Mouse (Mus musculus) gastrocnemius, adult 2 months (tissue): ENCODE measurements around the gene Slc24a1. TPM values are rescaled to one million over a fixed set of nuclear protein-coding genes. Genes with fewer than 3 reads are reported as not detected.

Experiments used
- DNase-seq: peaks from one replicate; pipeline ENCODE4 v3.0.0; 2022
- H3K27ac ChIP-seq: fragments of 200-600 bp; 2 replicates; pipeline ENCODE4 v1.8.1; 2022; ENCODE audit warnings: mild to moderate bottlenecking
- H3K4me3 ChIP-seq: fragments of 200-600 bp; 2 replicates; pipeline ENCODE4 v1.8.1; 2022; ENCODE audit warnings: mild to moderate bottlenecking, moderate library complexity
- CTCF ChIP-seq: fragments of 200-600 bp; IDR thresholded peaks from 2 replicates; pipeline ENCODE4 v1.8.1; 2022; ENCODE audit warnings: antibody characterized with exemption, mild to moderate bottlenecking, moderate library complexity
- intact Hi-C: fragments of 180-260 bp; cut with DNase I; formaldehyde crosslinking; loops from one replicate; pipeline ENCODE4 v1.15.1; 2025
- total RNA-seq, 2 experiments: library from RNA; stranded (reverse); gene quantifications; 2 replicates each; pipeline ENCODE4 v1.2.3; 2021

Slc24a1 gene
- total RNA-seq, 2 experiments from 2014 or later: not detected

DNA sequence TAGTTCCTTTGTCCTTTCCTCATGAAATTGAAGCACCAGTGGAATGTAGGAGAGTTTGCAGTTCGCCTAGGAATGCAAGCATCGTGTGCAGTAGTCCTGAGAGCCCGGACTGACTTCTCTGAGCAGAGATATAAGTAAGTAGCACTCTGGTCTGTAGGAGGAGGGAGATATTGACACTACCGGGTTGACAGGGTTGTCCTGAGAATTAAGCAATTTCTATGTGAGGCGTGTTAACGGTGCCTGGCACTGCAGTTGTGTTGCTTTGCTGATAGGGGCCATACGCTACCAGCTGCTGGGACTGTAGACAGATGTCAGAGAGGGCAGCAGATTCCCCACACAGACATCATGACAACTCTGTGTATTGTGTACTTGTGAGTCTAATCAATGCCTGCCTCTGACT is 1.8 kb upstream of the Slc24a1 start:
- H3K4me3 ChIP-seq: no peak overlapping the region
- no peak for TF ChIP-seq CTCF
- no peak overlapping the region for H3K27ac ChIP-seq
- DNase-seq: no peak
- intact Hi-C loops: loop anchor here (5.0 kb wide), 1 partner anchor 176 kb away; no protein-coding TSS in a partner anchor

DNA sequence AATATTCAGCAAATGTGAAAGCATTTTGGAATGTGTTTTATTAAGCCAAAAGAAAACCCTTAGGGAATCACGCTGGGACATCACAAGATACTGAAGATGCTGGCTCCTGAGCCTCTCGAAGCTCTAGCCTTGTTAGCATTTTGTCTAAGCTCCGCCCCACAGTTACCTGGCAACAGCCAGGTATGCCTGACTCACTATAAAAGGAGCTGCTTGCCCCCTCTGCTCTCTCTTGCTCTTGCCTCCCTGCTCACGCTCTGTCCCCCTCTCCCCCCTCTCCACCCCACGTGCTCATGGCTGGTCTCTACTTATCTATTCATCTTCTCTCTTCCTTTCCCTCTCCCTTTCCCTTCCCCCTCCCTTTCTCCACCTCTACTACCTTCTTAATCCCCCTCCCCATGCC is 648 bp upstream of the Slc24a1 start:
- H3K4me3 ChIP-seq: no peak overlapping the region
- no peak overlapping the region for H3K27ac ChIP-seq
- intact Hi-C loops: loop anchor here (5.0 kb wide), 1 partner anchor 175 kb away; no protein-coding TSS in a partner anchor
- DNase-seq: no peak
- TF ChIP-seq CTCF: no peak

GRCm38 (mm10) chr9:64947483-64948095 is 3.8 kb downstream of the Slc24a1 start:
- Histone ChIP-seq H3K4me3 (no peak overlapping the region), H3K27ac (no peak overlapping the region)
- no peak for TF ChIP-seq CTCF
- intact Hi-C loops: no loop called here
- DNase-seq: no peak

- no peak for TF ChIP-seq CTCF
- Histone ChIP-seq H3K4me3 (no peak overlapping the region), H3K27ac (no peak overlapping the region)
- no peak for DNase-seq
- intact Hi-C loops: no loop called here
These were observed 7.4 kb downstream of the Slc24a1 start for GRCm38 (mm10) chr9:64943997-64944396.

DNA sequence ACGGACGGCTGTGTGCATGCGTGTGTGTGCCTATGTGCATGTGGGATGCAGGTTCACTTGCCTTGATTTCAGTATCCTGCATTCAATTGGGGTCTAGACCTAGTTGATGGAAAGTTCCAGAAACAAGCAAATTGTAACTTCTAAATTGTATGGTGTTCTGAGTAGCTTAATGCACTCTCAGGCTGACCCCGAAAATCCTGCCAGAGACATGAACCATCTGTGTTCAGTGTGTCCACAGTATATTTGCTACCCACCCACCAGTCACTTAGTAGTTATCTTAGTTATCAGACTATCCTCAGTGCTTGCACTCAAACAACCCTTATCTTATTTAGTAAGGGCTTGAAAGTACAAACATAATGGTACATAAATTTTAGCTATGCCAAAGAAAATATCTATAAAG is 9.8 kb downstream of the Slc24a1 start:
- intact Hi-C loops: no loop called here
- no peak overlapping the region for H3K4me3 ChIP-seq

GRCm38 (mm10) chr9:64940731-64941346 is 10.6 kb downstream of the Slc24a1 start:
- no peak for TF ChIP-seq CTCF
- Histone ChIP-seq H3K27ac (no peak overlapping the region), H3K4me3 (no peak overlapping the region)
- intact Hi-C loops: no loop called here
- DNase-seq: no peak

More for the DNA sequence above, 9.8 kb downstream of the Slc24a1 start:
- no peak for DNase-seq
- H3K27ac ChIP-seq: no peak overlapping the region
- no peak for TF ChIP-seq CTCF

- no peak for DNase-seq
- H3K27ac ChIP-seq: no peak overlapping the region
- H3K4me3 ChIP-seq: no peak overlapping the region
- intact Hi-C loops: no loop called here
- TF ChIP-seq CTCF: no peak
These were observed 11.6 kb downstream of the Slc24a1 start for GRCm38 (mm10) chr9:64939790-64940189.

DNA sequence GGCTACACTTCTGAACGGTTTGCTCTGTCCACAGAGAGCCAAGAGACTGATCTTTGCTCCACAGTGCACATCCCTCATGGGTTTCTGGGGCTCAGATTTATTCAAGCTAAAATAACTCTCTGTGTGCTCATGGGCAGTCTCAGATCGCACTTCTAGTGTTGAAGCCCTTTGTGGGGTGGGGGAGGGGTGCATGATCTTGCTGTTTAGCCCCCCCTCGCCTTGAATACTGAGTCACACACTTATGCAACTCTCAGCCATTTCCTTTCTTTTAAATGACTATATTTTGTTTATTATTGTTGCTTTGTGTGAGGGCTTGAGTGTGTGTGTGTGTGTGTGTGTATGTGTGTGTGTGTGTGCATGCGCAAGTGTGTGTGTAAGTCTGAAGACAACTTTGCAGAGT is 12.1 kb downstream of the Slc24a1 start:
- no peak overlapping the region for H3K4me3 ChIP-seq
- DNase-seq: no peak
- no peak for TF ChIP-seq CTCF
- no peak overlapping the region for H3K27ac ChIP-seq
- intact Hi-C loops: no loop called here

- no peak for DNase-seq
- intact Hi-C loops: no loop called here
- Histone ChIP-seq H3K4me3 (no peak overlapping the region), H3K27ac (no peak overlapping the region)
- TF ChIP-seq CTCF: no peak
These were observed 12.9 kb downstream of the Slc24a1 start for GRCm38 (mm10) chr9:64938535-64938934.

- H3K4me3 ChIP-seq: no peak overlapping the region
- intact Hi-C loops: loop anchor here (2.0 kb wide), 1 partner anchor 159 kb away; no protein-coding TSS in a partner anchor
- H3K27ac ChIP-seq: no peak overlapping the region
- DNase-seq: no peak
- no peak for TF ChIP-seq CTCF
These were observed 13.9 kb downstream of the Slc24a1 start for GRCm38 (mm10) chr9:64937491-64937890.

- H3K4me3 ChIP-seq: no peak overlapping the region
- peak; percentile 86 for TF ChIP-seq CTCF
- intact Hi-C loops: loop anchor here (2.0 kb wide), 1 partner anchor 158 kb away; no protein-coding TSS in a partner anchor
- H3K27ac ChIP-seq: no peak overlapping the region
- peak; percentile 66 for DNase-seq
These were observed 14.9 kb downstream of the Slc24a1 start for GRCm38 (mm10) chr9:64936508-64936907.

DNA sequence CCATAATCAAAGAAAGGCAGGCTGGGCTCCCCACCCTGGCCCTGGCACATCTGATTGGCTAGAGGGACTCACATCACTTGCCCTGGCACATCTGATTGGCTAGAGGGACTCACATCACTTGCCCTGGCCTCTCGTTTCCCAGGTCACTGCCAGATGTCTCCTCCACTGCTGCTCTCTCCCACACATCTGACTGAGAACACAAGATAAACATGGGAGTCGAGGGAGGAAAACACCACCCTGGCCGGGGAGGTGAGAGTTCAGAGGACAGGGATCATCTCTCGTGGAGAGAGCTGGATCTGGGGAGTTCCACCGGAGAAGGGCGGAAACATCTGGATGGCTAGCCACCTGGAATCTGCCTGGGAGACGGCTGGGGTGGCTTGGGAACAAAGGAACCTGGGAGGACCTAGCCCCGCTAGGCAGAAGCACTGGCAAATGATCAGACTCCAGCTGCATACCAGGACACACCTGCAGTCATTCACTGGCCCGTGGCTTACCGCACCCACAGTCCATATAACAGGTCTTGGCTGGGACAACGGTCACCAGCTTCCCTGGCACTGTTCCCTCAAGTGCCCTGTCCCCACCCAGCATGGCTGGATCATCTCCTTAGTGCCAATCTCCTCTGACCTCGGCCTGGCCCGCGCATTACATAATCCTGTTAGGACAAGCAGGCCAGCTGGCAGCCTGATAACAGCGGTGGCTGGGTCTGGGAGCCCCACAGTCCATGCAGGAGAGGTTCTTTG is 17.2 kb downstream of the Slc24a1 start:
- intact Hi-C loops: no loop called here
- H3K27ac ChIP-seq: peak overlapping the region; percentile 48
- H3K4me3 ChIP-seq: 0 out of 2 replicates have a peak overlapping the region, but pooled peaks have one; percentile 15
- TF ChIP-seq CTCF: no peak
- DNase-seq: peak; percentile 51
